Mouse (Mus musculus) testis, adult 2 months (tissue): Measurements from ENCODE around the gene Agap1. TPM values are rescaled to one million over a fixed set of nuclear protein-coding genes. Genes with fewer than 3 reads are reported as not detected.

Experiments
- H3K27ac ChIP-seq: fragments of 200-500 bp; 2 replicates; pipeline ENCODE4 v1.5.1; 2012; ENCODE audit warnings: low read depth, low read length; ENCODE audit not compliant: control insufficient read depth, insufficient read depth
- H3K27me3 ChIP-seq: fragments of 200-500 bp; 2 replicates; pipeline ENCODE4 v1.6.1; 2012; ENCODE audit warnings: mild to moderate bottlenecking, low read length, moderate library complexity; ENCODE audit not compliant: control insufficient read depth, insufficient read depth
- H3K36me3 ChIP-seq: fragments of 200-500 bp; 2 replicates; pipeline ENCODE4 v1.6.1; 2012; ENCODE audit warnings: mild to moderate bottlenecking, low read length; ENCODE audit not compliant: control insufficient read depth, insufficient read depth
- H3K4me1 ChIP-seq: fragments of 200-500 bp; 2 replicates; pipeline ENCODE4 v1.6.1; 2012; ENCODE audit warnings: low read length; ENCODE audit not compliant: control insufficient read depth, insufficient read depth
- H3K4me3 ChIP-seq: fragments of 200-500 bp; 2 replicates; pipeline ENCODE4 v1.5.1; 2012; ENCODE audit warnings: low read depth, mild to moderate bottlenecking, low read length, moderate library complexity, mixed read lengths; ENCODE audit not compliant: control insufficient read depth
- CTCF ChIP-seq: fragments of 200-500 bp; IDR thresholded peaks from 2 replicates; pipeline ENCODE4 v1.5.1; 2012; ENCODE audit warnings: low read depth, mild to moderate bottlenecking, inconsistent platforms, low read length, moderate library complexity; ENCODE audit not compliant: control insufficient read depth, insufficient read depth, insufficient replicate concordance
- POLR2A ChIP-seq: fragments of 200-500 bp; IDR thresholded peaks from 2 replicates; pipeline ENCODE4 v1.6.1; 2012; ENCODE audit warnings: low read depth, mild to moderate bottlenecking, inconsistent platforms, low read length, moderate library complexity; ENCODE audit not compliant: control insufficient read depth
- polyA plus RNA-seq: library from polyadenylated mRNA; depleted of rRNA; stranded (reverse); fragments of >200 nt; gene quantifications from 2 replicates; pipeline ENCODE4 v1.2.3, GENCODE M21; 2012

The Agap1 gene
- polyA plus RNA-seq, 1 experiment = 16.5 TPM

- H3K27me3 ChIP-seq = no peaks in the 10 kb centered on the region
- H3K4me3 ChIP-seq = no peak overlapping the region
- no peaks in the 10 kb centered on the region; the same call in 1 of the 2 replicates for H3K4me1 ChIP-seq
- no peak for TF ChIP-seq POLR2A
- peak; percentile 51; the same call in 1 of the 2 replicates for TF ChIP-seq CTCF
- H3K36me3 ChIP-seq = no peaks in the 10 kb centered on the region
- no peak overlapping the region for H3K27ac ChIP-seq
These were observed 173.0 kb downstream of the Agap1 start for GRCm38 (mm10) chr1:89627650-89628049.

- no peak for TF ChIP-seq CTCF
- no peak for TF ChIP-seq POLR2A
- Histone ChIP-seq H3K4me3 (no peak overlapping the region), H3K27ac (no peak overlapping the region), H3K36me3 (no peaks in the 10 kb centered on the region), H3K27me3 (no peaks in the 10 kb centered on the region), H3K4me1 (no peaks in the 10 kb centered on the region; the same call in 1 of the 2 replicates)
These were observed 176.2 kb downstream of the Agap1 start for GRCm38 (mm10) chr1:89630836-89631235.

GRCm38 (mm10) chr1:89631747-89632146, 177.1 kb downstream of the Agap1 start:
- Histone ChIP-seq H3K27me3 (no peaks in the 10 kb centered on the region), H3K4me3 (no peak overlapping the region), H3K36me3 (no peaks in the 10 kb centered on the region), H3K27ac (no peak overlapping the region), H3K4me1 (no peaks in the 10 kb centered on the region; the same call in 1 of the 2 replicates)
- no peak for TF ChIP-seq POLR2A
- no peak; the same call in 1 of the 2 replicates for TF ChIP-seq CTCF

DNA sequence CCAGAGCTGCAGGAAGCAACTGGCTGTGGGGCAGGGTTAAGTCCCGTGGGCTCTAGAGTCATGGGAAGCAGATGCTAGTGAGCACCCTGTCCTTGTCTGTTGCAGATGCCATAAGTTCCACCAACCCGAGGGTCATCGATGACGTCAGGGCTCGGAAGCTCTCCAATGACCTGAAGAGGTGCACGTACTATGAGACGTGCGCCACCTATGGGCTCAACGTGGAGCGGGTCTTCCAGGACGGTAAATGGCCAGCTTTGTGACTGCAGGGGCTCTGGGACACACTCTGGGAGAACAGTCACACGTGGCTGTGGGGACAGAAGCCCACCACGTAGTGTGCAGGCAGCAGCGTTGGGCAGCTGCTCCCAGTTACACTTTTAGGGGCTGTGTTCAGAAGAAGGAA, 179.4 kb downstream of the Agap1 start:
- Histone ChIP-seq H3K4me1 (no peaks in the 10 kb centered on the region), H3K36me3 (no peaks in the 10 kb centered on the region), H3K27me3 (no peaks in the 10 kb centered on the region), H3K4me3 (no peak overlapping the region), H3K27ac (no peak overlapping the region)
- TF ChIP-seq POLR2A (no peak), CTCF (no peak)

- no peak for TF ChIP-seq POLR2A
- TF ChIP-seq CTCF = no peak
- Histone ChIP-seq H3K27ac (no peak overlapping the region), H3K27me3 (no peaks in the 10 kb centered on the region), H3K36me3 (no peaks in the 10 kb centered on the region), H3K4me1 (no peaks in the 10 kb centered on the region), H3K4me3 (no peak overlapping the region)
These were observed 180.5 kb downstream of the Agap1 start for GRCm38 (mm10) chr1:89635131-89635530.

GRCm38 (mm10) chr1:89637670-89638069, 183.1 kb downstream of the Agap1 start:
- TF ChIP-seq CTCF = no peak
- TF ChIP-seq POLR2A = no peak
- H3K36me3 ChIP-seq = no peaks in the 10 kb centered on the region
- H3K27me3 ChIP-seq = no peaks in the 10 kb centered on the region
- no peak overlapping the region for H3K4me3 ChIP-seq
- H3K4me1 ChIP-seq = no peaks in the 10 kb centered on the region
- no peak overlapping the region for H3K27ac ChIP-seq

- H3K27ac ChIP-seq = no peak overlapping the region
- no peaks in the 10 kb centered on the region for H3K36me3 ChIP-seq
- no peak for TF ChIP-seq CTCF
- TF ChIP-seq POLR2A = no peak
- H3K27me3 ChIP-seq = no peaks in the 10 kb centered on the region
- H3K4me3 ChIP-seq = no peak overlapping the region
- no peaks in the 10 kb centered on the region for H3K4me1 ChIP-seq
These were observed 189.0 kb downstream of the Agap1 start for GRCm38 (mm10) chr1:89643445-89644100.
